Mouse (Mus musculus) heart, embryonic 10.5 days (tissue): Measurements from ENCODE around the gene Cdkn1b. TPM values are rescaled to one million over a fixed set of nuclear protein-coding genes. Genes with fewer than 3 reads are reported as not detected.

Experiments
- DNase-seq: peaks from one replicate; pipeline ENCODE4 v3.0.0-alpha.2; 2017; ENCODE audit warnings: low spot score
- H3K27ac ChIP-seq: fragments of 300-500 bp; sonication (generic); 2 replicates; pipeline ENCODE4 v1.5.1; 2016; ENCODE audit warnings: mild to moderate bottlenecking
- H3K27me3 ChIP-seq: fragments of 300-500 bp; sonication (generic); 2 replicates; pipeline ENCODE4 v1.6.1; 2016; ENCODE audit warnings: mild to moderate bottlenecking; ENCODE audit not compliant: poor library complexity, insufficient read depth, severe bottlenecking
- H3K36me3 ChIP-seq: fragments of 300-500 bp; sonication (generic); 2 replicates; pipeline ENCODE4 v1.6.1; 2016; ENCODE audit warnings: mild to moderate bottlenecking, moderate library complexity
- H3K4me1 ChIP-seq: fragments of 300-500 bp; sonication (generic); 2 replicates; pipeline ENCODE4 v1.6.1; 2016; ENCODE audit warnings: mild to moderate bottlenecking
- H3K4me3 ChIP-seq: fragments of 300-500 bp; sonication (generic); 2 replicates; pipeline ENCODE4 v1.5.1; 2016; ENCODE audit warnings: mild to moderate bottlenecking, moderate library complexity
- H3K9me3 ChIP-seq: fragments of 300-500 bp; sonication (generic); 2 replicates; pipeline ENCODE4 v1.6.1; 2016; ENCODE audit warnings: mild to moderate bottlenecking, moderate library complexity
- WGBS: fragments of 180-500 bp; shearing (Covaris S2); methylation state at CpG from one replicate; pipeline ENCODE4 v1.1.7; 2016; 5-methylcytosine and 5-hydroxymethylcytosine counted together
- polyA plus RNA-seq: library from polyadenylated mRNA; unstranded; fragments of >200 nt; fragmentation: Nextera tagmentation; extraction: Ambion mirVana; gene quantifications from 2 replicates; pipeline ENCODE4 v1.2.1, GENCODE M21; 2016

The Cdkn1b gene
- polyA plus RNA-seq, 1 experiment from 2014 or later = 12.0 TPM

GRCm38 (mm10) chr6:134926803-134927594 is 6.8 kb downstream of the Cdkn1b start:
- Histone ChIP-seq H3K4me1 (peaks cover 46% of the 10 kb centered on the region), H3K36me3 (0 out of 2 replicates have a peak, but pooled peaks cover 11% of the 10 kb centered on the region), H3K27me3 (no peaks in the 10 kb centered on the region), H3K9me3 (no peaks in the 10 kb centered on the region), H3K4me3 (peak overlapping the region; percentile 70), H3K27ac (peak overlapping the region; percentile 95)
- under 1% methylated on average over 62 of the region's 63 CpGs for WGBS
- DNase-seq = peak; percentile 88

GRCm38 (mm10) chr6:134927595-134928095 is 7.4 kb downstream of the Cdkn1b start:
- Histone ChIP-seq H3K4me1 (peaks cover 39% of the 10 kb centered on the region), H3K36me3 (0 out of 2 replicates have a peak, but pooled peaks cover 11% of the 10 kb centered on the region)
- WGBS = 1% methylated on average over 13 of the region's 13 CpGs

GRCm38 (mm10) chr6:134928096-134928888 is 8.1 kb downstream of the Cdkn1b start:
- Histone ChIP-seq H3K36me3 (0 out of 2 replicates have a peak, but pooled peaks cover 9% of the 10 kb centered on the region), H3K9me3 (no peaks in the 10 kb centered on the region), H3K4me3 (peak overlapping the region; percentile 70), H3K27me3 (no peaks in the 10 kb centered on the region), H3K4me1 (peaks cover 33% of the 10 kb centered on the region), H3K27ac (peak overlapping the region; percentile 95)
- under 1% methylated on average over 63 of the region's 63 CpGs for WGBS
- peak; percentile 96 for DNase-seq

More at GRCm38 (mm10) chr6:134927595-134928095, 7.4 kb downstream of the Cdkn1b start:
- Histone ChIP-seq H3K27ac (peak overlapping the region; percentile 95), H3K9me3 (no peaks in the 10 kb centered on the region), H3K27me3 (no peaks in the 10 kb centered on the region), H3K4me3 (peak overlapping the region; percentile 70)
- no peak for DNase-seq

GRCm38 (mm10) chr6:134928889-134929310 is 8.7 kb downstream of the Cdkn1b start:
- peaks cover 29% of the 10 kb centered on the region for H3K4me1 ChIP-seq
- H3K4me3 ChIP-seq = peak overlapping the region; percentile 70
- peak; percentile 83 for DNase-seq
- H3K27me3 ChIP-seq = no peaks in the 10 kb centered on the region
- peak overlapping the region; percentile 95 for H3K27ac ChIP-seq
- whole genome bisulfite sequencing = 1% methylated on average over 15 of the region's 15 CpGs
- H3K9me3 ChIP-seq = no peaks in the 10 kb centered on the region
- 0 out of 2 replicates have a peak, but pooled peaks cover 4% of the 10 kb centered on the region for H3K36me3 ChIP-seq

GRCm38 (mm10) chr6:134929926-134930325 is 9.7 kb downstream of the Cdkn1b start:
- 45% methylated on average over 4 of the region's 4 CpGs for WGBS
- H3K36me3 ChIP-seq = no peaks in the 10 kb centered on the region
- no peak for DNase-seq
- no peaks in the 10 kb centered on the region for H3K9me3 ChIP-seq
- H3K4me1 ChIP-seq = peaks cover 28% of the 10 kb centered on the region
- peak overlapping the region; percentile 70 for H3K4me3 ChIP-seq
- H3K27ac ChIP-seq = peak overlapping the region; percentile 95
- no peaks in the 10 kb centered on the region for H3K27me3 ChIP-seq

- Histone ChIP-seq H3K27ac (peak overlapping the region; percentile 95), H3K4me1 (peaks cover 28% of the 10 kb centered on the region), H3K36me3 (no peaks in the 10 kb centered on the region), H3K9me3 (no peaks in the 10 kb centered on the region), H3K27me3 (no peaks in the 10 kb centered on the region), H3K4me3 (peak overlapping the region; percentile 70)
- DNase-seq = no peak
- 89% methylated on average over 7 of the region's 7 CpGs for WGBS
These were observed 10.2 kb downstream of the Cdkn1b start for GRCm38 (mm10) chr6:134930383-134930782.

- Histone ChIP-seq H3K4me1 (peaks cover 23% of the 10 kb centered on the region), H3K4me3 (no peak overlapping the region), H3K27ac (no peak overlapping the region), H3K27me3 (no peaks in the 10 kb centered on the region), H3K36me3 (no peaks in the 10 kb centered on the region), H3K9me3 (no peaks in the 10 kb centered on the region)
- no peak for DNase-seq
- 84% methylated on average over 3 of the region's 3 CpGs for WGBS
These were observed 10.9 kb downstream of the Cdkn1b start for GRCm38 (mm10) chr6:134931146-134931545.

GRCm38 (mm10) chr6:134932486-134933206 is 12.4 kb downstream of the Cdkn1b start:
- Histone ChIP-seq H3K9me3 (no peaks in the 10 kb centered on the region), H3K36me3 (no peaks in the 10 kb centered on the region), H3K27ac (0 out of 2 replicates have a peak overlapping the region, but pooled peaks have one; percentile 3), H3K4me3 (no peak overlapping the region), H3K27me3 (no peaks in the 10 kb centered on the region), H3K4me1 (peaks cover 13% of the 10 kb centered on the region)
- no peak for DNase-seq
- WGBS = 76% methylated on average over 12 of the region's 12 CpGs

GRCm38 (mm10) chr6:134933207-134933558 is 13.0 kb downstream of the Cdkn1b start:
- Histone ChIP-seq H3K4me1 (peaks cover 13% of the 10 kb centered on the region), H3K36me3 (no peaks in the 10 kb centered on the region), H3K27ac (0 out of 2 replicates have a peak overlapping the region, but pooled peaks have one; percentile 3), H3K27me3 (no peaks in the 10 kb centered on the region), H3K9me3 (no peaks in the 10 kb centered on the region), H3K4me3 (no peak overlapping the region)
- WGBS = 91% methylated on average over 2 of the region's 2 CpGs
- no peak for DNase-seq

- WGBS = 89% methylated on average over 5 of the region's 5 CpGs
- Histone ChIP-seq H3K4me3 (no peak overlapping the region), H3K27me3 (no peaks in the 10 kb centered on the region), H3K9me3 (no peaks in the 10 kb centered on the region), H3K36me3 (no peaks in the 10 kb centered on the region), H3K4me1 (peaks cover 13% of the 10 kb centered on the region), H3K27ac (no peak overlapping the region)
- DNase-seq = no peak
These were observed 14.1 kb downstream of the Cdkn1b start for GRCm38 (mm10) chr6:134934305-134934704.

GRCm38 (mm10) chr6:134939781-134940180 is 19.6 kb downstream of the Cdkn1b start:
- 92% methylated on average over 4 of the region's 4 CpGs for WGBS
- Histone ChIP-seq H3K27ac (no peak overlapping the region), H3K9me3 (no peaks in the 10 kb centered on the region), H3K36me3 (peaks cover 10% of the 10 kb centered on the region), H3K4me3 (no peak overlapping the region), H3K4me1 (0 out of 2 replicates have a peak, but pooled peaks cover 9% of the 10 kb centered on the region), H3K27me3 (no peaks in the 10 kb centered on the region)
- DNase-seq = no peak

- no peaks in the 10 kb centered on the region for H3K9me3 ChIP-seq
- H3K27me3 ChIP-seq = no peaks in the 10 kb centered on the region
- no peak overlapping the region for H3K4me3 ChIP-seq
- peaks cover 24% of the 10 kb centered on the region for H3K4me1 ChIP-seq
- 85% methylated on average over 13 of the region's 13 CpGs for WGBS
- peak; percentile 41 for DNase-seq
- no peak overlapping the region for H3K27ac ChIP-seq
- peaks cover 14% of the 10 kb centered on the region for H3K36me3 ChIP-seq
These were observed 23.7 kb downstream of the Cdkn1b start for GRCm38 (mm10) chr6:134943759-134944407.
